Comparison of ENCODE assay signal across 15 mouse cellular contexts in the genomic region with DNA sequence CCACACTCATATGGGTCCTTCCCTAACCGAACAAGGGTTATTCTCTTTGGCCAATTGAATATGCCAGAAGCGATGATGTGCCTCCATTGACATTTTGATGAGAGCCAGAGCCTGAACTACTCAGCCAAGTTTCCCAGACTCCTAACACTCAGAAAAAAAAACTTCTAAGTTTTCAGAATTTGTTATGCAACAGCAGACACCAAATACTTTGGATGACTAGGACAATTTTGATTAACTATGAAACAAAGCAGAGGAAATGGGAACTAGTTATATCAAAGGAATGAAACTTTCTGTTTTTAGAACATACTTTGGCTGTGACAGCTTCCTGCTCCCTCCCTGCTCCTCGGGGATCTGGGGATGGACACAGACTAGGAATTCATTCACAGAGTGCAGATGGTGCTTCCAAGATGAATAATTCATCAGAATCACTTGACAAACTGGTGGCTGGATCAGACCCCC.
DNase-seq lines count a peak whose midpoint lies in the region; ATAC-seq and TF ChIP-seq lines count a peak whose summit lies in the region.
"Had no signal": no experiment of that assay in that cellular context is flagged by ENCODE, and none has a peak within 500 bp of the region (broad histone marks: within the 10 kb centered on the region; RNA-seq: fewer than 3 reads in every experiment).

No protein-coding gene starts in this region.

- no peaks in the 10 kb centered on the region for H3K4me1 ChIP-seq in heart, embryonic 11.5 days (ENCODE audit: control insufficient read depth, insufficient read depth, low read length)
- H3K4me1 ChIP-seq in stomach, embryonic 14.5 days (ENCODE audit: control insufficient read depth, insufficient read depth, low read length) = peaks cover 6% of the 10 kb centered on the region; the same call in 1 of the 2 replicates
- H3K4me1 ChIP-seq in stomach, postnatal 0 days (replicated peaks; ENCODE audit: control insufficient read depth, insufficient read depth) = no peaks in the 10 kb centered on the region
- no peaks in the 10 kb centered on the region for H3K4me1 ChIP-seq in stomach, embryonic 16.5 days (ENCODE audit: control insufficient read depth, insufficient read depth, low read length)
- no peaks in the 10 kb centered on the region for H3K4me1 ChIP-seq in forebrain, embryonic 12.5 days
- H3K4me1 ChIP-seq: embryonic facial prominence, embryonic 13.5 days; hindbrain, embryonic 15.5 days; limb, embryonic 15.5 days; neural tube, embryonic 15.5 days had no signal

- no peak for TF ChIP-seq CTCF in stomach, postnatal 0 days (IDR thresholded peaks at IDR 0.05; ENCODE audit: low read depth)

- ATAC-seq in heart, embryonic 11.5 days (replicated peaks; ENCODE audit: insufficient number of reproducible peaks, low FRiP score, low TSS enrichment) = no peak
- ATAC-seq in stomach, embryonic 14.5 days (ENCODE audit: insufficient number of reproducible peaks, insufficient read depth, low FRiP score, low read depth) = no peak
- no peak; the same call in 1 of the 2 replicates for ATAC-seq in stomach, postnatal 0 days (ENCODE audit: low FRiP score, low TSS enrichment)
- 0 out of 2 replicates have a peak, but pooled peaks have one; percentile 25 for ATAC-seq in stomach, embryonic 16.5 days (ENCODE audit: insufficient read depth, low FRiP score)
- no peak for ATAC-seq in forebrain, embryonic 12.5 days (ENCODE audit: low FRiP score)
- ATAC-seq: forebrain, postnatal 0 days had no signal

- H3K4me3 ChIP-seq in heart, embryonic 11.5 days (ENCODE audit: low read depth, low read length) = no peak overlapping the region
- H3K4me3 ChIP-seq in stomach, embryonic 14.5 days (ENCODE audit: low read depth, low read length) = no peak overlapping the region
- H3K4me3 ChIP-seq in stomach, postnatal 0 days (ENCODE audit: low read depth, low read length) = no peak overlapping the region
- H3K4me3 ChIP-seq in stomach, embryonic 16.5 days (replicated peaks; ENCODE audit: low read length) = no peak overlapping the region
- no peak overlapping the region for H3K4me3 ChIP-seq in forebrain, embryonic 12.5 days (replicated peaks)
- H3K4me3 ChIP-seq: embryonic facial prominence, embryonic 13.5 days; hindbrain, embryonic 15.5 days; limb, embryonic 15.5 days; neural tube, embryonic 15.5 days had no signal

- H3K27me3 ChIP-seq in heart, embryonic 11.5 days (ENCODE audit: control insufficient read depth, insufficient read depth, low read length) = no peaks in the 10 kb centered on the region
- no peaks in the 10 kb centered on the region for H3K27me3 ChIP-seq in stomach, embryonic 14.5 days (ENCODE audit: control insufficient read depth, insufficient read depth, low read length)
- H3K27me3 ChIP-seq in stomach, postnatal 0 days (ENCODE audit: control insufficient read depth, insufficient read depth, low read length) = no peaks in the 10 kb centered on the region
- no peaks in the 10 kb centered on the region for H3K27me3 ChIP-seq in stomach, embryonic 16.5 days (ENCODE audit: control insufficient read depth, insufficient read depth, low read length)
- H3K27me3 ChIP-seq in forebrain, embryonic 12.5 days = no peaks in the 10 kb centered on the region
- H3K27me3 ChIP-seq: embryonic facial prominence, embryonic 13.5 days; hindbrain, embryonic 15.5 days; limb, embryonic 15.5 days; neural tube, embryonic 15.5 days had no signal

- H3K4me2 ChIP-seq in heart, embryonic 11.5 days = no peak overlapping the region
- H3K4me2 ChIP-seq in stomach, embryonic 14.5 days (replicated peaks; ENCODE audit: low read depth, low read length) = no peak overlapping the region
- H3K4me2 ChIP-seq in stomach, postnatal 0 days (replicated peaks; ENCODE audit: low read depth) = no peak overlapping the region
- H3K4me2 ChIP-seq in stomach, embryonic 16.5 days (ENCODE audit: low read depth, low read length) = no peak overlapping the region
- no peak overlapping the region for H3K4me2 ChIP-seq in forebrain, embryonic 12.5 days
- H3K4me2 ChIP-seq: embryonic facial prominence, embryonic 13.5 days; hindbrain, embryonic 15.5 days; limb, embryonic 15.5 days; neural tube, embryonic 15.5 days had no signal

- intact Hi-C loops in heart, postnatal 14 days (cut with DNase I) = no loop called here

- H3K27ac ChIP-seq in heart, embryonic 11.5 days (ENCODE audit: low read depth, low read length) = no peak overlapping the region
- peak overlapping the region; percentile 27; the same call in 1 of the 2 replicates for H3K27ac ChIP-seq in stomach, embryonic 14.5 days (ENCODE audit: low read length)
- no peak overlapping the region for H3K27ac ChIP-seq in stomach, postnatal 0 days (replicated peaks)
- no peak overlapping the region for H3K27ac ChIP-seq in stomach, embryonic 16.5 days (ENCODE audit: low read length)
- H3K27ac ChIP-seq in forebrain, embryonic 12.5 days = no peak overlapping the region
- H3K27ac ChIP-seq: embryonic facial prominence, embryonic 13.5 days; hindbrain, embryonic 15.5 days; limb, embryonic 15.5 days; neural tube, embryonic 15.5 days had no signal

- no peak overlapping the region for H3K9ac ChIP-seq in heart, embryonic 11.5 days (ENCODE audit: low read depth, low read length)
- H3K9ac ChIP-seq in stomach, embryonic 14.5 days (replicated peaks; ENCODE audit: low read depth, low read length) = no peak overlapping the region
- no peak overlapping the region for H3K9ac ChIP-seq in stomach, postnatal 0 days (ENCODE audit: low read length)
- no peak overlapping the region for H3K9ac ChIP-seq in stomach, embryonic 16.5 days (ENCODE audit: low read length)
- no peak overlapping the region for H3K9ac ChIP-seq in forebrain, embryonic 12.5 days
- H3K9ac ChIP-seq: embryonic facial prominence, embryonic 13.5 days; forebrain, postnatal 0 days; hindbrain, embryonic 15.5 days; limb, embryonic 15.5 days; neural tube, embryonic 15.5 days had no signal

- no peaks in the 10 kb centered on the region for H3K9me3 ChIP-seq in heart, embryonic 11.5 days (replicated peaks; ENCODE audit: control insufficient read depth, low read length)
- H3K9me3 ChIP-seq in stomach, embryonic 14.5 days (ENCODE audit: control insufficient read depth, low read depth, low read length) = no peaks in the 10 kb centered on the region
- no peaks in the 10 kb centered on the region for H3K9me3 ChIP-seq in stomach, postnatal 0 days (ENCODE audit: control insufficient read depth, low read length)
- no peaks in the 10 kb centered on the region for H3K9me3 ChIP-seq in stomach, embryonic 16.5 days (replicated peaks; ENCODE audit: control insufficient read depth, low read length)
- H3K9me3 ChIP-seq in forebrain, embryonic 12.5 days = no peaks in the 10 kb centered on the region
- H3K9me3 ChIP-seq: embryonic facial prominence, embryonic 13.5 days; hindbrain, embryonic 15.5 days; limb, embryonic 15.5 days; neural tube, embryonic 15.5 days had no signal

- whole genome bisulfite sequencing in heart, embryonic 11.5 days (ENCODE audit: insufficient replicate concordance) = 57% methylated on average over 3 of the region's 3 CpGs
- 49% methylated on average over 3 of the region's 3 CpGs for WGBS in stomach, embryonic 14.5 days
- WGBS in stomach, postnatal 0 days = 43% methylated on average over 3 of the region's 3 CpGs
- WGBS in stomach, embryonic 16.5 days = 52% methylated on average over 3 of the region's 3 CpGs
- 75% methylated on average over 3 of the region's 3 CpGs for WGBS in forebrain, embryonic 12.5 days

- H3K36me3 ChIP-seq in heart, embryonic 11.5 days (ENCODE audit: control insufficient read depth, insufficient read depth, low read length) = no peaks in the 10 kb centered on the region
- no peaks in the 10 kb centered on the region for H3K36me3 ChIP-seq in stomach, embryonic 14.5 days (ENCODE audit: control insufficient read depth, insufficient read depth, low read length)
- no peaks in the 10 kb centered on the region for H3K36me3 ChIP-seq in stomach, postnatal 0 days (ENCODE audit: control insufficient read depth, insufficient read depth, low read length)
- no peaks in the 10 kb centered on the region for H3K36me3 ChIP-seq in stomach, embryonic 16.5 days (ENCODE audit: control insufficient read depth, insufficient read depth, low read length)
- H3K36me3 ChIP-seq in forebrain, embryonic 12.5 days (replicated peaks) = no peaks in the 10 kb centered on the region
- H3K36me3 ChIP-seq: embryonic facial prominence, embryonic 13.5 days; hindbrain, embryonic 15.5 days; limb, embryonic 15.5 days; neural tube, embryonic 15.5 days had no signal

- TF ChIP-seq EP300 in stomach, postnatal 0 days (optimal IDR thresholded peaks at IDR 0.05) = no peak

- DNase-seq in heart, adult 18-20 months = peak; percentile 40 to 52
- no peak for DNase-seq in stomach, postnatal 0 days (ENCODE audit: low spot score)
- DNase-seq in heart, postnatal 14 days = peak; percentile 18 to 34
- no peak for DNase-seq in right cerebral cortex, adult 18-20 months
- DNase-seq: adrenal gland, postnatal 36 days; forebrain, postnatal 0 days; layer of hippocampus, postnatal 36 days had no signal

Comparison
In these comparisons a context has a peak if more than half of its experiments do, and no peak if none do; other contexts are left out.
1. DNase-seq: peak in heart, adult 18-20 months (2 of 2) and heart, postnatal 14 days (2 of 2); none in stomach, postnatal 0 days (single experiment) and right cerebral cortex, adult 18-20 months (single experiment).